Mouse (Mus musculus) lung, postnatal 0 days (tissue): ENCODE results near the gene Dcpp1. TPM values are rescaled to one million over a fixed set of nuclear protein-coding genes. Genes with fewer than 3 reads are reported as not detected.
A peak's percentile ranks its signal among the peaks of the same experiment; 100 is the strongest.
"Not testable (repeated sequence)": the region's sequence is repeated elsewhere in the genome, so short reads cannot be mapped to it uniquely, and the experiment has no call there.

Experiments
- ATAC-seq: fragments of 200-750 bp; cut with Nextera tagmentation; 2 replicates; pipeline ENCODE4 v1.8.0; 2017; ENCODE audit warnings: moderate library complexity
- DNase-seq: peaks from one replicate; pipeline ENCODE4 v3.0.0-alpha.2; 2016; ENCODE audit warnings: low spot score
- H3K27ac ChIP-seq: fragments of 300-500 bp; sonication (generic); 2 replicates; pipeline ENCODE4 v1.5.1; 2014; ENCODE audit warnings: antibody characterized with exemption, mild to moderate bottlenecking, low read length, mixed read lengths
- H3K27me3 ChIP-seq: fragments of 300-500 bp; sonication (generic); replicated peaks from 2 replicates; pipeline ENCODE4 v1.6.1; 2014; ENCODE audit warnings: low read length, mixed read lengths; ENCODE audit not compliant: insufficient read depth
- H3K36me3 ChIP-seq: fragments of 300-500 bp; sonication (generic); 2 replicates; pipeline ENCODE4 v1.6.1; 2014; ENCODE audit warnings: low read length, mixed read lengths; ENCODE audit not compliant: insufficient read depth
- H3K4me1 ChIP-seq: fragments of 300-500 bp; sonication (generic); 2 replicates; pipeline ENCODE4 v1.6.1; 2014; ENCODE audit warnings: antibody characterized with exemption, low read depth, low read length, mixed read lengths; ENCODE audit not compliant: insufficient read depth
- H3K4me2 ChIP-seq: fragments of 300-500 bp; sonication (generic); replicated peaks from 2 replicates; pipeline ENCODE4 v1.6.1; 2014; ENCODE audit warnings: low read depth, mild to moderate bottlenecking, low read length, moderate library complexity, mixed read lengths
- H3K4me3 ChIP-seq: fragments of 300-500 bp; sonication (generic); 2 replicates; pipeline ENCODE4 v1.5.1; 2014; ENCODE audit warnings: low read depth, low read length
- H3K9ac ChIP-seq: fragments of 300-500 bp; sonication (generic); replicated peaks from 2 replicates; pipeline ENCODE4 v1.6.1; 2014; ENCODE audit warnings: low read depth, mild to moderate bottlenecking
- H3K9me3 ChIP-seq: fragments of 300-500 bp; sonication (generic); 2 replicates; pipeline ENCODE4 v1.6.1; 2016; ENCODE audit warnings: low read length, mixed read lengths
- CTCF ChIP-seq: IDR thresholded peaks from 2 replicates; pipeline ENCODE4 v1.5.1; 2016; ENCODE audit warnings: antibody characterized with exemption, mild to moderate bottlenecking
- EP300 ChIP-seq: IDR thresholded peaks from 2 replicates; pipeline ENCODE4 v1.6.1; 2016; ENCODE audit warnings: antibody characterized with exemption, mild to moderate bottlenecking, control low read depth
- WGBS: fragments of 180-500 bp; shearing (Covaris S2); extraction: QIAGEN DNeasy Blood & Tissue Kit; methylation state at CpG from one replicate; pipeline ENCODE4 v1.1.7; 2014; 5-methylcytosine and 5-hydroxymethylcytosine counted together
- polyA plus RNA-seq: library from polyadenylated mRNA; unstranded; fragments of >200 nt; fragmentation: Nextera tagmentation; extraction: Ambion mirVana; gene quantifications from 2 replicates; pipeline ENCODE4 v1.2.1, GENCODE M21; 2015

The Dcpp1 gene
- 0.25 TPM in 1 of 2 replicates, not detected in the other for polyA plus RNA-seq

- not testable (repeated sequence) for H3K4me2 ChIP-seq, H3K9ac ChIP-seq, ATAC-seq, H3K36me3 ChIP-seq, H3K27ac ChIP-seq, H3K27me3 ChIP-seq, H3K9me3 ChIP-seq, H3K4me1 ChIP-seq, H3K4me3 ChIP-seq, DNase-seq
- 36% methylated on average over 4 of the region's 4 CpGs for WGBS
These were observed at the start of gene Dcpp1, which contains the start of gene Dcpp2 for GRCm38 (mm10) chr17:23880576-23880975. Dcpp1 (plus strand) TSS chr17:23880876. Dcpp2 (plus strand) TSS chr17:23880880.

- Histone ChIP-seq H3K4me2 (no peak overlapping the region), H3K9ac (no peak overlapping the region), H3K27ac (no peak overlapping the region), H3K4me1 (peaks cover 5% of the 10 kb centered on the region; the same call in 1 of the 2 replicates), H3K27me3 (0 out of 2 replicates have a peak, but pooled peaks cover 3% of the 10 kb centered on the region), H3K9me3 (no peaks in the 10 kb centered on the region), H3K4me3 (no peak overlapping the region), H3K36me3 (0 out of 2 replicates have a peak, but pooled peaks cover 1% of the 10 kb centered on the region)
- ATAC-seq (no peak), DNase-seq (no peak)
- 94% methylated on average over 1 of the region's 1 CpGs for WGBS
- no peak for TF ChIP-seq EP300
- TF ChIP-seq CTCF = no peak
These were observed 49.5 kb upstream of the Dcpp1 start for GRCm38 (mm10) chr17:23831201-23831600.

GRCm38 (mm10) chr17:23836006-23836575 lies 44.6 kb upstream of the Dcpp1 start, which contains the start of gene Prss33:
Prss33 (minus strand) TSS chr17:23836056.
- no peak for DNase-seq
- no peak within 1 kb of the TSS for H3K4me2 ChIP-seq
- 0 out of 2 replicates have a peak, but pooled peaks cover 3% of the 10 kb centered on the region for H3K27me3 ChIP-seq
- H3K4me3 ChIP-seq = no peak within 1 kb of the TSS
- no peaks in the 10 kb centered on the region for H3K36me3 ChIP-seq
- H3K9ac ChIP-seq = no peak within 1 kb of the TSS
- no peaks in the 10 kb centered on the region for H3K9me3 ChIP-seq
- H3K4me1 ChIP-seq = no peaks in the 10 kb centered on the region
- 72% methylated on average over 8 of the region's 8 CpGs for WGBS
- TF ChIP-seq CTCF (no peak), EP300 (no peak)
- no peak within 1 kb of the TSS for H3K27ac ChIP-seq
- ATAC-seq = no peak

GRCm38 (mm10) chr17:23841145-23841544 lies 39.5 kb upstream of the Dcpp1 start:
- Histone ChIP-seq H3K4me2 (no peak overlapping the region), H3K9ac (no peak overlapping the region), H3K27me3 (no peaks in the 10 kb centered on the region), H3K36me3 (no peaks in the 10 kb centered on the region), H3K4me3 (no peak overlapping the region), H3K4me1 (no peaks in the 10 kb centered on the region), H3K9me3 (no peaks in the 10 kb centered on the region), H3K27ac (no peak overlapping the region)
- DNase-seq (peak; percentile 84), ATAC-seq (peak; percentile 49)
- 32% methylated on average over 4 of the region's 4 CpGs for WGBS
- peak; percentile 87 for TF ChIP-seq CTCF
- no peak for TF ChIP-seq EP300

GRCm38 (mm10) chr17:23843141-23843811 lies 37.4 kb upstream of the Dcpp1 start:
- Histone ChIP-seq H3K27ac (no peak overlapping the region), H3K36me3 (no peaks in the 10 kb centered on the region), H3K9ac (no peak overlapping the region), H3K27me3 (no peaks in the 10 kb centered on the region), H3K9me3 (no peaks in the 10 kb centered on the region), H3K4me1 (no peaks in the 10 kb centered on the region), H3K4me3 (no peak overlapping the region), H3K4me2 (no peak overlapping the region)
- DNase-seq = no peak
- 53% methylated on average over 23 of the region's 23 CpGs for WGBS
- ATAC-seq = no peak; the same call in 1 of the 2 replicates
- no peak for TF ChIP-seq EP300
- peak; percentile 37 for TF ChIP-seq CTCF

- 15% methylated on average over 19 of the region's 19 CpGs for WGBS
- Histone ChIP-seq H3K4me2 (peak within 1 kb of the TSS; percentile 12; the same call in 1 of the 2 replicates), H3K4me3 (no peak within 1 kb of the TSS), H3K36me3 (no peaks in the 10 kb centered on the region), H3K27ac (no peak within 1 kb of the TSS), H3K9me3 (no peaks in the 10 kb centered on the region), H3K9ac (no peak within 1 kb of the TSS), H3K4me1 (no peaks in the 10 kb centered on the region), H3K27me3 (no peaks in the 10 kb centered on the region)
- DNase-seq (peak; percentile 40), ATAC-seq (peak; percentile 66)
- TF ChIP-seq EP300 = no peak
- peak; percentile 74 for TF ChIP-seq CTCF
These were observed 36.8 kb upstream of the Dcpp1 start, which contains the start of the genes Prss32 and Prss41 for GRCm38 (mm10) chr17:23843812-23844273. Prss32 (plus strand) TSS chr17:23843855. Prss41 (minus strand) TSS chr17:23844172.
